Mouse (Mus musculus) T-helper 2 cell (primary cell): ENCODE results near the gene Timm44.

ENCODE experiments used
- in situ Hi-C: fragments of 300-600 bp; cut with MboI, MseI; formaldehyde crosslinking; loops from one replicate; pipeline ENCODE4 v1.15.1; 2025; ENCODE audit warnings: high pct_unique_total_duplicates

Timm44 gene

GRCm38 (mm10) chr8:4275275-4276110, at the start of gene Timm44:
Gene Timm44, minus strand, starts transcription at chr8:4275913.
- in situ Hi-C loops, result no loop called here

GRCm38 (mm10) chr8:4324983-4325750, 49.5 kb upstream of the Timm44 start, which contains the start of the genes Ccl25 and Elavl1:
Gene Ccl25, plus strand, starts transcription at chr8:4325210.
Gene Elavl1, minus strand, starts transcription at chr8:4325413.
- in situ Hi-C loops, result loop anchor here (5.0 kb wide), 1 partner anchor 68 kb away; the partner anchor contains the start of gene Ctxn1

- in situ Hi-C loops, result loop anchor here (5.0 kb wide), 1 partner anchor 67 kb away; the partner anchor contains the start of gene Ctxn1
Observed at GRCm38 (mm10) chr8:4324525-4324924, 48.8 kb upstream of the Timm44 start.

GRCm38 (mm10) chr8:4323917-4324316, 48.2 kb upstream of the Timm44 start:
- in situ Hi-C loops, result loop anchor here (5.0 kb wide), 1 partner anchor 67 kb away; the partner anchor contains the start of gene Ctxn1

- in situ Hi-C loops, result loop anchor here (5.0 kb wide), 1 partner anchor 65 kb away; the partner anchor contains the start of gene Ctxn1
Observed at GRCm38 (mm10) chr8:4322470-4322869, 46.8 kb upstream of the Timm44 start.

GRCm38 (mm10) chr8:4321031-4321430, 45.3 kb upstream of the Timm44 start:
- in situ Hi-C loops, result loop anchor here (5.0 kb wide), 1 partner anchor 64 kb away; the partner anchor contains the start of gene Ctxn1

- in situ Hi-C loops, result loop anchor here (5.0 kb wide), 1 partner anchor 63 kb away; the partner anchor contains the start of gene Ctxn1
Observed at GRCm38 (mm10) chr8:4320404-4320803, 44.7 kb upstream of the Timm44 start.

- in situ Hi-C loops, result no loop called here
Observed at GRCm38 (mm10) chr8:4319573-4319872, 43.8 kb upstream of the Timm44 start.

- in situ Hi-C loops, result no loop called here
Observed at GRCm38 (mm10) chr8:4318796-4319572, 43.3 kb upstream of the Timm44 start.

- in situ Hi-C loops, result no loop called here
Observed at GRCm38 (mm10) chr8:4318124-4318523, 42.4 kb upstream of the Timm44 start.

GRCm38 (mm10) chr8:4314852-4315251, 39.1 kb upstream of the Timm44 start:
- in situ Hi-C loops, result no loop called here

GRCm38 (mm10) chr8:4313254-4314124, 37.8 kb upstream of the Timm44 start:
- in situ Hi-C loops, result no loop called here

- in situ Hi-C loops, result no loop called here
Observed at GRCm38 (mm10) chr8:4312104-4312503, 36.4 kb upstream of the Timm44 start.

- in situ Hi-C loops, result no loop called here
Observed at GRCm38 (mm10) chr8:4305838-4306237, 30.1 kb upstream of the Timm44 start.

GRCm38 (mm10) chr8:4304124-4304547, 28.4 kb upstream of the Timm44 start:
- in situ Hi-C loops, result no loop called here

- in situ Hi-C loops, result no loop called here
Observed at GRCm38 (mm10) chr8:4297822-4298221, 22.1 kb upstream of the Timm44 start.

- in situ Hi-C loops, result no loop called here
Observed at GRCm38 (mm10) chr8:4292738-4293137, 17.0 kb upstream of the Timm44 start.

- in situ Hi-C loops, result no loop called here
Observed at GRCm38 (mm10) chr8:4276111-4276465, 375 bp upstream of the Timm44 start.

- in situ Hi-C loops, result loop anchor here (10.0 kb wide), 1 partner anchor 65 kb away; no protein-coding TSS in a partner anchor
Observed at GRCm38 (mm10) chr8:4269609-4270008, 6.1 kb downstream of the Timm44 start.

GRCm38 (mm10) chr8:4267627-4268026, 8.1 kb downstream of the Timm44 start:
- in situ Hi-C loops, result loop anchor here (10.0 kb wide), 1 partner anchor 63 kb away; no protein-coding TSS in a partner anchor
